Mouse (Mus musculus) embryonic facial prominence, embryonic 12.5 days (tissue): ENCODE data around the gene Sik2. TPM values are rescaled to one million over a fixed set of nuclear protein-coding genes. Genes with fewer than 3 reads are reported as not detected.

Experiments used
- ATAC-seq: fragments of 200-750 bp; cut with Nextera tagmentation; 2 replicates; pipeline ENCODE4 v1.8.0; 2017; ENCODE audit not compliant: insufficient number of reproducible peaks, insufficient read depth, low FRiP score, low TSS enrichment
- H3K27ac ChIP-seq: fragments of 300-500 bp; sonication (generic); 2 replicates; pipeline ENCODE4 v1.5.1; 2016; ENCODE audit warnings: mild to moderate bottlenecking
- H3K27me3 ChIP-seq: fragments of 300-500 bp; sonication (generic); 2 replicates; pipeline ENCODE4 v1.6.1; 2016; ENCODE audit warnings: mild to moderate bottlenecking, moderate library complexity
- H3K36me3 ChIP-seq: fragments of 300-500 bp; sonication (generic); 2 replicates; pipeline ENCODE4 v1.6.1; 2016; ENCODE audit warnings: mild to moderate bottlenecking
- H3K4me1 ChIP-seq: fragments of 300-500 bp; sonication (generic); 2 replicates; pipeline ENCODE4 v1.6.1; 2016
- H3K4me2 ChIP-seq: fragments of 300-500 bp; sonication (generic); replicated peaks from 2 replicates; pipeline ENCODE4 v1.6.1; 2016; ENCODE audit warnings: mild to moderate bottlenecking, moderate library complexity
- H3K4me3 ChIP-seq: fragments of 300-500 bp; sonication (generic); 2 replicates; pipeline ENCODE4 v1.5.1; 2016; ENCODE audit warnings: mild to moderate bottlenecking
- H3K9ac ChIP-seq: fragments of 300-500 bp; sonication (generic); 2 replicates; pipeline ENCODE4 v1.6.1; 2016; ENCODE audit warnings: mild to moderate bottlenecking, moderate library complexity
- H3K9me3 ChIP-seq: fragments of 300-500 bp; sonication (generic); 2 replicates; pipeline ENCODE4 v1.6.1; 2016; ENCODE audit warnings: mild to moderate bottlenecking, moderate library complexity
- WGBS: fragments of 180-500 bp; shearing (Covaris S2); methylation state at CpG from one replicate; pipeline ENCODE4 v1.1.7; 2016; 5-methylcytosine and 5-hydroxymethylcytosine counted together
- polyA plus RNA-seq: library from polyadenylated mRNA; unstranded; fragments of >200 nt; fragmentation: Nextera tagmentation; extraction: Ambion mirVana; gene quantifications from 2 replicates; pipeline ENCODE4 v1.2.1, GENCODE M21; 2016

The Sik2 gene
- polyA plus RNA-seq, 1 experiment from 2014 or later = 17.9 TPM

- Histone ChIP-seq H3K4me3 (no peak overlapping the region), H3K27me3 (no peaks in the 10 kb centered on the region), H3K36me3 (peaks cover 6% of the 10 kb centered on the region), H3K9ac (no peak overlapping the region), H3K4me2 (no peak overlapping the region), H3K27ac (no peak overlapping the region), H3K4me1 (peaks cover 18% of the 10 kb centered on the region), H3K9me3 (no peaks in the 10 kb centered on the region)
- 0 out of 2 replicates have a peak, but pooled peaks have one; percentile 3 for ATAC-seq
- WGBS = 61% methylated on average over 5 of the region's 5 CpGs
These were observed 160.1 kb downstream of the Sik2 start for GRCm38 (mm10) chr9:50848821-50849220.

- ATAC-seq = no peak
- Histone ChIP-seq H3K9me3 (no peaks in the 10 kb centered on the region), H3K4me1 (peaks cover 13% of the 10 kb centered on the region), H3K4me3 (no peak overlapping the region), H3K27me3 (no peaks in the 10 kb centered on the region), H3K4me2 (no peak overlapping the region), H3K27ac (no peak overlapping the region), H3K36me3 (peaks cover 13% of the 10 kb centered on the region), H3K9ac (no peak overlapping the region)
- WGBS = 62% methylated on average over 12 of the region's 12 CpGs
These were observed 161.1 kb downstream of the Sik2 start for GRCm38 (mm10) chr9:50847606-50848368.

GRCm38 (mm10) chr9:50847133-50847532 is 161.7 kb downstream of the Sik2 start:
- Histone ChIP-seq H3K4me1 (peaks cover 12% of the 10 kb centered on the region), H3K4me2 (no peak overlapping the region), H3K27me3 (no peaks in the 10 kb centered on the region), H3K36me3 (peaks cover 16% of the 10 kb centered on the region), H3K27ac (no peak overlapping the region), H3K9ac (no peak overlapping the region), H3K9me3 (no peaks in the 10 kb centered on the region), H3K4me3 (no peak overlapping the region)
- ATAC-seq = no peak
- 87% methylated on average over 6 of the region's 6 CpGs for WGBS

GRCm38 (mm10) chr9:50845547-50845946 is 163.3 kb downstream of the Sik2 start:
- no peak overlapping the region for H3K9ac ChIP-seq
- no peaks in the 10 kb centered on the region for H3K9me3 ChIP-seq
- no peaks in the 10 kb centered on the region for H3K27me3 ChIP-seq
- peaks cover 16% of the 10 kb centered on the region for H3K36me3 ChIP-seq
- 69% methylated on average over 9 of the region's 9 CpGs for WGBS
- H3K4me1 ChIP-seq = peaks cover 7% of the 10 kb centered on the region
- no peak overlapping the region for H3K4me2 ChIP-seq
- no peak overlapping the region for H3K27ac ChIP-seq
- no peak for ATAC-seq
- no peak overlapping the region for H3K4me3 ChIP-seq

- peaks cover 16% of the 10 kb centered on the region for H3K36me3 ChIP-seq
These were observed 163.8 kb downstream of the Sik2 start, which contains the start of gene Ppp2r1b for GRCm38 (mm10) chr9:50845081-50845480. Gene Ppp2r1b, plus strand, starts transcription at chr9:50845301.

More at GRCm38 (mm10) chr9:50845081-50845480, 163.8 kb downstream of the Sik2 start, which contains the start of gene Ppp2r1b:
- no peak within 1 kb of the TSS for H3K4me3 ChIP-seq
- no peaks in the 10 kb centered on the region for H3K9me3 ChIP-seq
- no peak for ATAC-seq
- peaks cover 4% of the 10 kb centered on the region; the same call in 1 of the 2 replicates for H3K4me1 ChIP-seq
- H3K27me3 ChIP-seq = no peaks in the 10 kb centered on the region
- H3K4me2 ChIP-seq = no peak within 1 kb of the TSS
- H3K27ac ChIP-seq = no peak within 1 kb of the TSS
- 93% methylated on average over 3 of the region's 3 CpGs for WGBS
- no peak within 1 kb of the TSS for H3K9ac ChIP-seq

Other genes starting within 250 kb of the Sik2 start
- gene Fdxacb1, start 240.8 kb downstream of the Sik2 start, polyA plus RNA-seq = 10.5 and 12.5 TPM in 2 replicates
- gene Alg9, start 234.1 kb downstream of the Sik2 start, polyA plus RNA-seq = 43.9 and 44.1 TPM in 2 replicates
- gene 1110032A03Rik, start 233.6 kb downstream of the Sik2 start, polyA plus RNA-seq = 31.5 and 34.2 TPM in 2 replicates
- gene Ppp2r1b, start 163.8 kb downstream of the Sik2 start, polyA plus RNA-seq = 96.2 and 96.6 TPM in 2 replicates
- not detected in 2 replicates for gene Btg4, start 51.8 kb upstream of the Sik2 start, polyA plus RNA-seq
- gene Layn, start 68.0 kb upstream of the Sik2 start, polyA plus RNA-seq = 3.5 and 5.1 TPM in 2 replicates
- 0.17 TPM in 1 of 2 replicates, not detected in the other for gene 4833427G06Rik, start 93.0 kb upstream of the Sik2 start, polyA plus RNA-seq
- 0.01 TPM in 1 of 2 replicates, not detected in the other for gene Gm32742, start 156.4 kb upstream of the Sik2 start, polyA plus RNA-seq
- not detected in 2 replicates for gene Pou2af1, start 204.6 kb upstream of the Sik2 start, polyA plus RNA-seq